Mouse (Mus musculus) embryonic stem cell, embryonic (primary cell): Measurements from ENCODE around the gene Fos.

ENCODE experiments used
- CTCF ChIA-PET, 4 experiments: fragments of 300-600 bp in 2 of 4; fragments of 350-600 bp in 2 of 4; sonication (Branson Sonifier 250); formaldehyde crosslinking; loops; one replicate each; lab custom pipeline; 2022; ENCODE audit warnings: inconsistent platforms in 2 of 4; lab: Charles Lee
- POLR2A ChIA-PET, 4 experiments: fragments of 300-600 bp in 2 of 4; fragments of 350-600 bp in 2 of 4; sonication (Branson Sonifier 250); formaldehyde crosslinking; loops; one replicate each; lab custom pipeline; 2022; ENCODE audit warnings: antibody characterized with exemption in 4 of 4, inconsistent platforms in 1 of 4; lab: Charles Lee

Gene Fos

DNA sequence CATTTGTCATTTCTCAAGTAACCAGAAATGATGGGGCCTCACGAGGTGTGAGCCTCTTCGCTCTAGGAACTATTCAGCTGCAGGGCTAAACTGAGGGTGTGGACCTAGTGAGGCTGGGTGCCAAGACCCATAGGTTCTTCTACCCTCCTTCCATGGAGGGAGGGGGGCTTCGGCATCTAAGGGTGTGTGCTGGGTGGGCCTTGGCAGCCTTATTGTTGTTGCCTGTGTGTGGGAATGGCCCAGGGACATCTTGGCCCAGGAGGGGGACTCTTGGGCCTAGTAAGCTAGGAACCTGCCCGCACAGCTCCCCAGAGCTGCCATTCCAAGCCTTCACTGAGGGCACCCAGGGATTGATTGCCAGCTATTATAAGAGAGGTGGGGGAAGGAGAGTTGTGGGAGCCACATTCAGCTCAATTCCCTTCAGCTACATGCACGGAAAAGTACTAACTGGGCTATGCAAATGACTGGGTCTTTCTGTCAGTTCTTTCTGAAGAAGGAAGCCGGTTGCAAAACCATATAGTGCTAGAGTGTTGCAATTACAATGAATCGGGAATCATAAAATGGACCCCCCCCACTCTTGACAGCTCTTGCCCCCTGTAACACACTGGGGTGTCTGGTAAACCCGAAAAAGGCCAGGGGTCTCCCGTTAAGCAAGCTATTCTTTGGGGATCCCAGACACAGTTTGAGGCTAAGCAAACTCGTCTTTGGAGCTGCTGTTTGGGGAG, 16.6 kb downstream of the Fos start:
- ChIA-PET POLR2A (interaction anchor here in 3 of 4 experiments (0.5 to 3.1 kb wide), 16 partner anchors 15 to 324 kb away, joined by 3 to 12 read pairs (median 4); partner anchors contain the start of gene Fos (in 2 of the 3)), CTCF (interaction anchor here (0.5 to 2.0 kb wide), 15 partner anchors 109 to 398 kb away, joined by 3 to 13 read pairs (median 4); partner anchors contain the start of gene Nek9 (in 1 of the 4))

DNA sequence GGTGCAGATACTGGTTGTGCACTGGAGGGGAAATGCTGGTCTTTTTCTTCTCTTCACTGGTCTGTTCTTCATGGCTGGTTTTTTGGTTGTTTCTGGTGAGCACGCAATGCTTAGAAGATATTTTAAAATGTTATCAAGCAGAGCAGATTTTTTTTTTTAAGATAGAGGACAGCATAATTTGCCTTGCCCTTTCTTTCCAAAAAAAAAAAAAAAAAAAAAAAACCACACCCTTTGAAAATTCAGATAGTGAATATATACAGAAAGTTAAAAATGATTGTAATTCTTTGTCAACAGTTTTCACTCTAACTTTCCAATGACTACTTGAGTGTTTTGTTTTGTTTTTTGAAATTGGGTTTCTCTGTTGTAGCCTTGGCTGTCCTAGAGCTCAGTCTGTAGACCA, 17.3 kb downstream of the Fos start:
- POLR2A ChIA-PET, result interaction anchor here in 3 of 4 experiments (0.5 to 3.1 kb wide), 18 partner anchors 15 to 332 kb away, joined by 3 to 12 read pairs (median 4); partner anchors contain the start of gene Fos (in 2 of the 3)
- CTCF ChIA-PET, result interaction anchor here in 3 of 4 experiments (0.5 to 2.0 kb wide), 10 partner anchors 110 to 399 kb away, joined by 3 to 13 read pairs (median 4); partner anchors contain the start of gene Nek9 (in 1 of the 3)

DNA sequence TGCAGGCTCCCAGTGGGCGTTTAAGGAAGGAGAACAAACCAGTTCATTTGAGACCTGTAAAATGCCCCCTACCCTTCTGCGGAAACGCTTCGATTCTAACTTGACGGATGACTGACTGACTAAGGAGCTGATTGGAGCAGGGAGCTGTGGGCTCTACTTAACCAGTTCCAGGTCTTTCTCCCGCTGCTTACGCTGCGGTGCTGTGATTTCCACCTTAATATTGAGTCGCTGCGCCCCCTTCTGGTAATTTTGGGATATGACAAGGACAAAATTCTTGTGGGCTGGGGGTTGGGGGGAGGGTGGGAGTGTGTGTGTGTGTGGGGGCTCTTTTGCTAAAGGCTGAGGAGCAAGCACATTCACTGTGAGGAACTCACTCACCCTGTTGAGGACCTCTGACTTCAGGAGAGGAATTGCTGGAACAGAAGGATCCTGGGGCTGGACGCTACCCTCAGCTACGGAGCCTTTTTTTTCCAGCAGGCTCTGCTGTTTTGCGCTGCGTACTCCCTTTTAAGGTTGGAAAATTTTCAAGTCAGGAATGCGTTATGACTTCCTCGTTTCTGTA, 18.5 kb downstream of the Fos start:
- POLR2A ChIA-PET, result interaction anchor here (0.6 to 3.1 kb wide), 31 partner anchors 16 to 684 kb away, joined by 3 to 14 read pairs (median 4); partner anchors contain the start of genes Fos (in 2 of the 4), Nek9 (in 2 of the 4), Acyp1 (in 1 of the 4) and Tmed10 (in 1 of the 4)
- CTCF ChIA-PET, result interaction anchor here (0.5 to 3.0 kb wide), 67 partner anchors 9 to 1967 kb away, joined by 3 to 27 read pairs (median 4); partner anchors contain the start of genes Acyp1 (in 1 of the 4), Flvcr2 (in 1 of the 4), Ltbp2 (in 1 of the 4) and Zc2hc1c (in 1 of the 4)

DNA sequence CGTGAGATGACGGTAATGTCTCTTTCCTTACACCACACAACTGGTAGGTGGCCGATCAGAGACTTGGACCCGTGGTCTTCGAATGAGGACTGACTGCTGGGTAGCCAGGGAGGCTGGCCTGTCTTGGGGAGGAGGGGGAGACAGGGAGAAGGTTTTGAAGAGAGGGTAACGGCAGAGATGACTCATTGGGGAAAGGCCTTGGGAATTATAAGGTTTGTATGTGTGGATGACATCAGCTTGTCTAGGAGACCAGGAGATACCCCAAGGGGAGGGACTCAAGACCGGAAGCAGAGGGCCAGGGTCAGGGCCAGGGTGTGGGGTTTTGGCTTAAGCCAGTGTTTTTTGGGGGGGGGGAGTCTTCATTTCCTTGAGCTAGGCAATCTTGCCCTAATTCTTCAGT, 22.6 kb downstream of the Fos start:
- ChIA-PET POLR2A (interaction anchor here in 2 of 4 experiments (0.6 to 1.8 kb wide), 3 partner anchors 62 to 1256 kb away, joined by 3 to 9 read pairs (median 5); no protein-coding TSS in a partner anchor), CTCF (interaction anchor here (0.5 to 2.9 kb wide), 16 partner anchors 12 to 635 kb away, joined by 3 to 18 read pairs (median 4); no protein-coding TSS in a partner anchor)

DNA sequence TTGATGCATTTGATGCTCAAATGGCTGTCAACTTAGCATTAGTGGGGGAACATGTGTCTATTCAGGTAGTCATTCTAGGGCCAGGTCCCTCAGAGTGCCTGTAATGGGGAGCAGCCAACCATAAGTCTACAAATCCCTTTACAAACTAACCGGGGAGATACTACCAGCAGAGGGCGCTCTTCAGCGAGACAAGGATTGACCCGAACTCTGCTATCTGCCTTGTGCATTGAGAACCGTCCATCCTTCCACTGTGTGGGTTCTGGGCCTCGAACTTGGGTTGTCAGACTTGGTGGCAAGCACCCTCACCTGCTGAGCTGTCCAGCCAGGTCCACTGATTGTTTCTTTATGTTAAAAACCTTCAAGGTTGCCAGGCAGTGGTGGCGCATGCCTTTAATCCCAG, 23.1 kb downstream of the Fos start:
- POLR2A ChIA-PET, result interaction anchor here in 3 of 4 experiments (0.6 to 1.9 kb wide), 6 partner anchors 13 to 1256 kb away, joined by 3 to 10 read pairs (median 8); partner anchors contain the start of gene Fos (in 1 of the 3)
- CTCF ChIA-PET, result interaction anchor here (0.6 to 2.9 kb wide), 20 partner anchors 12 to 432 kb away, joined by 3 to 18 read pairs (median 4); partner anchors contain the start of genes Acyp1 (in 1 of the 4) and Zc2hc1c (in 1 of the 4)

DNA sequence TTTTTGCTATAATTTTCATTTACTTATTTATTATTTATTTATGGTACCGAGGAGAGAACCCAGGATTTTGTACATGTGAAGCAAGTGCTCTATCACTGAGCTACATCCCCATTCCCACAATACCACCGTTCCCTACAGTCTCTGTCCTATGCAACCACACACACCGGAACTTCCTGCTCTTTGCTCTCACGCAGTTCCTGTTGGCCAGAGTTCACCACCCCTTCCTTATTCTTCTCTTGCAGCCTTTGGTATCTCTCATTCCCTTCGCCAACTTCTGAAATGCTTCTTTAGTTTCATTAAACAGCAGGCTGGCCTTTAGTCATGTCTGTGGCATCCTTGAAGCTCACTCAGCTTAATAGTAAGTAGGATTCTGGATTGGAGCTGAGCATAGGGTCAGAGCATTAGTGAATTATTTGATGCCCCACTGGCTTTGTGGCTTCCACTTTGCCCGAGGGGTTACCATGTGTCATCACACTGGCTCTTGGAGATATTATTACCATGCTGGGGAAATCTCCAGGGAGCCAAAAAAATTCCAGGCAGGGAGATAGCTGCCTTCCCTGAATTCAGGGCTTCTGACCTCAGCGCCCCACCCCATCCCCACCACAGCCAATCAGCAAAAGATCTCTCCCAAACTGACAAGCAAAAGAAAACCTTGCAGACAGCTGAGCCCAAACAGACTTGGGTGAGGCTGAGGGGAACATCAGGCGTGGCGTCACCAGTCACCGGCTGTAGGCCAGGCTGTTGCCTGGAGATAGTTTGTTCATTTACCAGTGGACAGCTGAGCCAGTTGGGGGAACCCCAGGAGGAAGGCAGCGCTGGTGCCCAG, 23.8 kb downstream of the Fos start:
- CTCF ChIA-PET, result interaction anchor here (0.5 to 2.9 kb wide), 34 partner anchors 9 to 403 kb away, joined by 3 to 18 read pairs (median 4); partner anchors contain the start of genes Acyp1 (in 1 of the 4), Nek9 (in 1 of the 4) and Zc2hc1c (in 1 of the 4)
- POLR2A ChIA-PET, result interaction anchor here (0.6 to 1.9 kb wide), 21 partner anchors 10 to 811 kb away, joined by 3 to 10 read pairs (median 3); partner anchors contain the start of genes Fos (in 1 of the 4), Nek9 (in 1 of the 4) and Rps6kl1 (in 1 of the 4)

DNA sequence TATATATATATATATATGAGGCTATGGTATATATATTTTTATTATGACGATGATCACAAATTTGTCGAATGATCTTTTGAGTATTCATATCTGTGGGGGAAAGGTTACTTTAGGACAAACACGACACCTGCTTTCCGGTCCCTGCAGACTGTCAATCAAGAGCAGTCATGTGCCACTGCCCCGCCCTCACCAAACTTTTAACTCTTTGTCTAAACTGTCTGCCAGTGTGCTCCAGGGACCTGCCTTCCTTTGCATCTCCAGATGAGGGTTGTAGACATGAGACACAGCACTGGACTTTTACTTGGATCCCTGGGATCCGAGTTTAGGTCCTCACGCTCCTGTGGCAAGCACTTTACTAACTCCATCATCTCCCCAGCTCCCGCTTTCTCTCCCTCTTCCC, 25.3 kb downstream of the Fos start:
- POLR2A ChIA-PET, result interaction anchor here in 1 of 4 experiments (0.7 kb wide), 1 partner anchor 150 kb away, joined by 3 read pairs; no protein-coding TSS in a partner anchor
- CTCF ChIA-PET, result interaction anchor here in 1 of 4 experiments (1.7 to 2.9 kb wide), 2 partner anchors 149 to 152 kb away, joined by 3 to 9 read pairs; no protein-coding TSS in a partner anchor

DNA sequence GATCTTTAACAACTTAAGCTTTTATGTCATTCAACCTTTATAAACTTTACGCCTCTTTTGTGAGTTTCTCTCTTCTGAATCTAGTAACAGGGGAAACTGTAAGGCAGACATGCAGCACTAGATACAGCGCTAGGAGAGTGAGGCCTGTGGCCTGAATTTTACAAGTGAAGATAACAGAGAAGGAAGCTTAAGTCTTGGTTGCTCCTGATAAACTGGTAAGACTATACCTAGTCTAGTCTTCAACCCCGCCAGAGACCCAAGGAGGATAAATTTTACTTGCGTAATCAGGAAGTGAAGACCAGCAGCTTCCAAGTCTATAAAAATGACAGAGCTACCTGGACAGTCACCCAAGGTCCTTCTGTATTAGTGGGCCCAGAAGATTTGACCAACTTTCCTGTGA, 29.0 kb downstream of the Fos start:
- ChIA-PET POLR2A (interaction anchor here in 1 of 4 experiments (0.9 to 1.2 kb wide), 2 partner anchors 68 to 227 kb away, joined by 3 read pairs; no protein-coding TSS in a partner anchor), CTCF (no interaction called here)

DNA sequence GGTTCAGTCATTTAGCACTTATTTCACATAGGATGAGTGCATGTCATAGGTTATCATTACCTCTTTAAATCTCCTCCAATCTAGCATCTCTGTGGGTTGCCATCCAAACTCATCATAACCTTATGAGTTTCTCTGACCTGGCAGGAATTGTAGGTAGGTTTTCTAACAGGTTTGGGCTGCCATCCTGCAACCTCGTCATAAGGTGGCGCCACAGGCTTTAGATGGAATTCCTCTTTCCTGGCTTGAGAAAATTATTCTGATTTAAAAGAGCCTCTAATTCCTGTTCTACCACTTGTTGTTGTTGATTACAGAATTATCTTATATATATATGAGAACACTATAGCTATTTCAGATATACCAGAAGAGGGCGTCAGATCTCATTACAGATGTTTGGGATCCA, 34.5 kb downstream of the Fos start:
- CTCF ChIA-PET, result interaction anchor here (0.5 to 2.9 kb wide), 10 partner anchors 11 to 233 kb away, joined by 3 to 22 read pairs (median 7); no protein-coding TSS in a partner anchor
- POLR2A ChIA-PET, result interaction anchor here in 2 of 4 experiments (0.9 to 1.4 kb wide), 3 partner anchors 10 to 221 kb away, joined by 3 to 4 read pairs (median 3); partner anchors contain the start of gene Nek9 (in 1 of the 2)

DNA sequence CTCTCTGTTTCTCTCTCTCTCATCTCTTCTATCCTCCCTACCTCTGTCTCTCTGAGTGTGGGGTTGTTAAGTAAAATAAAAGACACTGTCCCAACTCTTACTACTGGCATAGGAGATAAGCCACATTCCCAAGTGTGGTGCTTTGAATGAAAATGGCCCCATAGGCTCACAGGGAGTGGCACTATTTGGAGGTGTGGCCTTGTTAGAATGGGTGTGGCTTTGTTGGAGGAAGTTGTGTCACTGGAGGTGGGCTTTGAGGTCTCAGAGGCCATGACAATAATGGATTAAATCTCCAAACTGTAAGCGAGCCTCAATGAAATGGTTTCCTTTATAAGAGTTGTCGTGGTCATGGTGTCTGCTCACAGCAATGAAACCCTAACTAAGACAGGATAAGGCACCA, 36.3 kb downstream of the Fos start:
- ChIA-PET CTCF (interaction anchor here in 3 of 4 experiments (0.7 to 2.9 kb wide), 8 partner anchors 12 to 220 kb away, joined by 3 to 22 read pairs (median 6); no protein-coding TSS in a partner anchor), POLR2A (interaction anchor here in 2 of 4 experiments (0.6 to 1.6 kb wide), 6 partner anchors 12 to 171 kb away, joined by 3 to 7 read pairs (median 3); partner anchors contain the start of gene Nek9 (in 1 of the 2))

DNA sequence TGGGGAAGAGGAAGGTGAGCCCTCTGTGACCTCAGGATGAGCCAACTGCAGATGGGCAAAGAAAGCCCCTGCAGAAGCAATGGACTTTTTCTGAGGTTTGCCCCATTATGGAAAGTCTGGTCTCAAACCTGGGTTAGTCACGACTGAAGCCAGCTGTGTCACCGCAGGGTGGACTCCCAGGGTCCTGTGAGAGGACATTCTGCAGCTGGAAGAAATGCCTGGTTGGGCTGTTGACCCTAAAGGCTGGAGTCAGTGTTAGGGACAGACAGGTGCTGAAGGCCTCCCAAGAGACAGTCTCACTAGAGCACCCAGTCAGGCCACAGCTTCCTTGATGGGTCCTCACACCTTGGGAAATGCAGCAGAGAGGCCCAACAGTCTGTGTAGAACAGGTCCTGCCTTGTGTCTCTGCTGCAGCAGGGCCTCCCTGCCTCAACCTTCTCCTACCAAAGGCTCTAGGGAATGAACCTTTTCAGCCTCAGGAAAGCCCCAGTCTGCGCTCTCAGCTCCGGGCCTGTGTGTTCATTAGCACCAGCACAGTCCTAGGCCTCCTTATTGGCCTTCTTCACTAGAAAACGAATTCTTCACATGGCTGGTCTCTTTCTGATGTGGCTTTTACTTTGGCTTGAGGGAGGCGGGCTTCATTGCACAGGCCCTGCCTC, 40.2 kb downstream of the Fos start:
- ChIA-PET CTCF (interaction anchor here in 2 of 4 experiments (0.6 to 1.7 kb wide), 3 partner anchors 149 to 215 kb away, joined by 3 to 6 read pairs (median 3); no protein-coding TSS in a partner anchor), POLR2A (interaction anchor here in 2 of 4 experiments (1.0 kb wide), 2 partner anchors 9 to 192 kb away, joined by 3 read pairs; no protein-coding TSS in a partner anchor)

DNA sequence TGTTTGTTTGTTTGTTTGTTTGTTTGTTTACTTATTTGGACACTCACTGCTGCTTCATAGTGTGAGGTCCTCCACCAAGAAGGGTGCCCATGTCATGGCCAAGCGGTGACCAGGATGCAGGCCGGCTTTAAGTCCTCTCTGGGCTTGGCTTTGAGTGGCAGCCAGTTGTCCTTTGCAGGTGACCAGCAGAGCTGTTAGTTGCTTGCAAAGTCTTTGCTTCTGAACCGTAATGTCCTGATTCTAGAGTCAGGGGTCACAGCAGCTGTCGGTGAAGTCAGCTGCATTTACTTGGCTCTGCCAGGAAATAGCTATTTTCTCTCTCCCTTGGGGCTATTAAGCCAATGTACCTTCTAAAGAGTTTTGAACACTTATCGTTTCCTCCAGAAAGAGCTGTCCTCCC, 41.3 kb downstream of the Fos start:
- CTCF ChIA-PET, result interaction anchor here in 1 of 4 experiments (1.7 kb wide), 2 partner anchors 148 to 214 kb away, joined by 3 to 6 read pairs; no protein-coding TSS in a partner anchor

DNA sequence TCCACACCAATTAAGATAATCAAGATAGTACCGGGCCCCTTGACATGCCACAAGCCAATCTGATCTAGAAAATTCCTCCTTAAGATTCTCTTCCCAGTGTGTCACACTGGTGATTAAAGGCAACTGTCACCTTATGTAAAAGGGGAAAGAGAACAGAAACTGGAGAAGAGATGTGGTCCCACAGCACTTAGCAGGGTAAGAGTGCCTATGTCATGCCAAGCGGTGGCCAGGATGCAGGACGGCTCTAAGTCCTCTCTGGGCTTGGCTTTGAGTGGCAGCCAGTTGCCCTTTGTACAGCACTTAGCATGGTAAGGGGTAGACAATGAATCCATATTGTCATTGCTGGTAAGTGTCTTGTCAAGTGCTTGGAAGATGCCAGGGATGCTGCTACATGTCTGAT, 42.2 kb downstream of the Fos start:
- ChIA-PET POLR2A (interaction anchor here in 1 of 4 experiments (0.7 kb wide), 1 partner anchor 111 kb away, joined by 3 read pairs; no protein-coding TSS in a partner anchor), CTCF (interaction anchor here in 1 of 4 experiments (1.7 kb wide), 1 partner anchor 147 kb away, joined by 3 read pairs; no protein-coding TSS in a partner anchor)

More for the DNA sequence above, 41.3 kb downstream of the Fos start:
- POLR2A ChIA-PET, result interaction anchor here in 1 of 4 experiments (1.0 kb wide), 1 partner anchor 191 kb away, joined by 3 read pairs; no protein-coding TSS in a partner anchor

DNA sequence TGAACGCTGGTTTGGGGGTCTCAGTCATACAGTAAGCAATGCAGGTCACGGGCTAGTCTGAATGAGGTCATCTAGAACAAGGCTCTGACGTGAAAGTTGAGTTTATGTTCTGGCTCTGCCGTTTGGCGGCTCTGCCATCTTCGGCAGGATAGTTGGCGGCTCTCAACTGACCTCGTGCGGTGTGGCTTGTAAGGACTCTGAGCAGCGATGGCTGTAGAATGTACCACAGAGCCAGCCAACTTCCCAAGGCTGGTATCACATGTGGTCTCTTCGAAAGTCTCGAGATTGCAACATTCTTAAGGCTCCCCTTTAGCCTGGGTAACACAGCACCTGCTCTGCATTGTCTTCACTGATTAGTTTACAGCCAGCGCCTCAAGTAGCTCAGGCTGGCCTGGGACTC, 43.6 kb downstream of the Fos start:
- CTCF ChIA-PET, result interaction anchor here in 1 of 4 experiments (0.6 kb wide), 1 partner anchor 1893 kb away, joined by 3 read pairs; no protein-coding TSS in a partner anchor
- POLR2A ChIA-PET, result interaction anchor here in 2 of 4 experiments (0.7 to 1.2 kb wide), 2 partner anchors 62 to 63 kb away, joined by 3 read pairs; no protein-coding TSS in a partner anchor

DNA sequence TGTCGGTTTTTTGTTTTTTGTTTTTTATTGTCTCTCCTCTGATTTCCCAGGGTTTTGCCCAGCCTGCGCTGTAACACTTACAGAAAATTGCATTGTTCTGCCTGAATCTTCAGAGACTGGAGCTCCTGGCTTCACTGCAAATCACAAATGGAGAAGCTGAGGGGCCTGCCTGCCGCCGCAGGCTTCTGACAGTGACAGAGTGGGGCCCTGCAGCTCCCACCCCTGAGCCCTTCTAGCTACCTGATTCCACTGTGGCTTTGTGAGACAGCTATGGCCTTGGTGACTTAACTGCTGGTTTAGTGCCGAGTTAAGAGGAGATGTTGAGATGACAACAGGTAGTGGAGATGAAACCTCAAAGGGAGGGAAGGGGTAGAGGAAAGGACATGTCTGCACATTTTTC, 44.3 kb downstream of the Fos start:
- POLR2A ChIA-PET, result interaction anchor here in 1 of 4 experiments (1.2 kb wide), 1 partner anchor 62 kb away, joined by 3 read pairs; no protein-coding TSS in a partner anchor

More for the DNA sequence above, 44.3 kb downstream of the Fos start:
- CTCF ChIA-PET, result interaction anchor here in 1 of 4 experiments (1.1 kb wide), 1 partner anchor 211 kb away, joined by 4 read pairs; no protein-coding TSS in a partner anchor
